Mouse (Mus musculus): ENCODE results near the gene Ngdn. TPM values are rescaled to one million over a fixed set of nuclear protein-coding genes. Genes with fewer than 3 reads are reported as not detected.
"Not testable (repeated sequence)": the region's sequence is repeated elsewhere in the genome, so short reads cannot be mapped to it uniquely, and the experiment has no call there.

Gene Ngdn
- polyA plus RNA-seq, 1 experiment from 2014 or later = 28.2 TPM

GRCm38 (mm10) chr14:54993636-54994035, 21.6 kb upstream of the Ngdn start:
- WGBS (ENCODE audit: missing documents) = 63% methylated on average over 10 of the region's 10 CpGs
- Histone ChIP-seq H3K4me3 (ENCODE audit: inconsistent target) (no peak overlapping the region), H3K79me2 (ENCODE audit: inconsistent target) (no peaks in the 10 kb centered on the region), H3K36me3 (ENCODE audit: inconsistent target) (no peaks in the 10 kb centered on the region), H3K27ac (no peak overlapping the region)

- Histone ChIP-seq H3K27ac (no peak within 1 kb of the TSS), H3K36me3 (ENCODE audit: inconsistent target) (no peaks in the 10 kb centered on the region), H3K4me3 (ENCODE audit: inconsistent target) (no peak within 1 kb of the TSS), H3K79me2 (ENCODE audit: inconsistent target) (no peaks in the 10 kb centered on the region)
- 72% methylated on average over 10 of the region's 11 CpGs for WGBS (ENCODE audit: missing documents)
Measured at GRCm38 (mm10) chr14:54994136-54994868, 21.0 kb upstream of the Ngdn start, which contains the start of gene Myh7. TSS of gene Myh7 (minus strand) at chr14:54994626.

- H3K4me3 ChIP-seq (ENCODE audit: inconsistent target) = no peak overlapping the region
- H3K27ac ChIP-seq = no peak overlapping the region
- no peaks in the 10 kb centered on the region for H3K79me2 ChIP-seq (ENCODE audit: inconsistent target)
- no peaks in the 10 kb centered on the region for H3K36me3 ChIP-seq (ENCODE audit: inconsistent target)
Measured at GRCm38 (mm10) chr14:54994869-54995186, 20.4 kb upstream of the Ngdn start.

- Histone ChIP-seq H3K79me2 (ENCODE audit: inconsistent target) (no peaks in the 10 kb centered on the region), H3K4me3 (ENCODE audit: inconsistent target) (no peak overlapping the region), H3K27ac (no peak overlapping the region), H3K36me3 (ENCODE audit: inconsistent target) (no peaks in the 10 kb centered on the region)
- WGBS (ENCODE audit: missing documents) = 85% methylated on average over 10 of the region's 14 CpGs
Measured at GRCm38 (mm10) chr14:54995457-54996138, 19.7 kb upstream of the Ngdn start.

- no peaks in the 10 kb centered on the region for H3K36me3 ChIP-seq (ENCODE audit: inconsistent target)
- no peak overlapping the region for H3K27ac ChIP-seq
- H3K4me3 ChIP-seq (ENCODE audit: inconsistent target) = no peak overlapping the region
- 88% methylated on average over 9 of the region's 9 CpGs for WGBS (ENCODE audit: missing documents)
- H3K79me2 ChIP-seq (ENCODE audit: inconsistent target) = no peaks in the 10 kb centered on the region
Measured at GRCm38 (mm10) chr14:54996793-54997192, 18.5 kb upstream of the Ngdn start.

- H3K4me3 ChIP-seq (ENCODE audit: inconsistent target) = no peak overlapping the region
- 90% methylated on average over 4 of the region's 4 CpGs for WGBS (ENCODE audit: missing documents)
- no peak overlapping the region for H3K27ac ChIP-seq
- no peaks in the 10 kb centered on the region for H3K36me3 ChIP-seq (ENCODE audit: inconsistent target)
- no peaks in the 10 kb centered on the region for H3K79me2 ChIP-seq (ENCODE audit: inconsistent target)
Measured at GRCm38 (mm10) chr14:54997297-54997696, 18.0 kb upstream of the Ngdn start.

GRCm38 (mm10) chr14:54998680-54999079, 16.6 kb upstream of the Ngdn start:
- no peaks in the 10 kb centered on the region for H3K79me2 ChIP-seq (ENCODE audit: inconsistent target)
- no peak overlapping the region for H3K4me3 ChIP-seq (ENCODE audit: inconsistent target)
- H3K36me3 ChIP-seq (ENCODE audit: inconsistent target) = no peaks in the 10 kb centered on the region
- H3K27ac ChIP-seq = no peak overlapping the region

- H3K79me2 ChIP-seq (ENCODE audit: inconsistent target); H3K27ac ChIP-seq; H3K36me3 ChIP-seq (ENCODE audit: inconsistent target); H3K4me3 ChIP-seq (ENCODE audit: inconsistent target): not testable (repeated sequence)
- WGBS (ENCODE audit: missing documents) = 93% methylated on average over 4 of the region's 5 CpGs
Measured at GRCm38 (mm10) chr14:54999868-55000267, 15.4 kb upstream of the Ngdn start.

GRCm38 (mm10) chr14:55000814-55001213, 14.4 kb upstream of the Ngdn start:
- Histone ChIP-seq H3K79me2 (ENCODE audit: inconsistent target) (no peaks in the 10 kb centered on the region), H3K36me3 (ENCODE audit: inconsistent target) (no peaks in the 10 kb centered on the region), H3K27ac (no peak overlapping the region), H3K4me3 (ENCODE audit: inconsistent target) (no peak overlapping the region)
- 92% methylated on average over 6 of the region's 6 CpGs for WGBS (ENCODE audit: missing documents)

GRCm38 (mm10) chr14:55001446-55001845, 13.8 kb upstream of the Ngdn start:
- Histone ChIP-seq H3K4me3 (ENCODE audit: inconsistent target) (no peak overlapping the region), H3K27ac (no peak overlapping the region), H3K36me3 (ENCODE audit: inconsistent target) (no peaks in the 10 kb centered on the region), H3K79me2 (ENCODE audit: inconsistent target) (no peaks in the 10 kb centered on the region)
- 95% methylated on average over 2 of the region's 2 CpGs for WGBS (ENCODE audit: missing documents)

- no peaks in the 10 kb centered on the region for H3K36me3 ChIP-seq (ENCODE audit: inconsistent target)
- H3K79me2 ChIP-seq (ENCODE audit: inconsistent target) = no peaks in the 10 kb centered on the region
- 34% methylated on average over 12 of the region's 12 CpGs for WGBS (ENCODE audit: missing documents)
- H3K4me3 ChIP-seq (ENCODE audit: inconsistent target) = no peak overlapping the region
- no peak overlapping the region for H3K27ac ChIP-seq
Measured at GRCm38 (mm10) chr14:55001938-55002686, 13.1 kb upstream of the Ngdn start.

GRCm38 (mm10) chr14:55002687-55003120, 12.6 kb upstream of the Ngdn start:
- no peaks in the 10 kb centered on the region for H3K36me3 ChIP-seq (ENCODE audit: inconsistent target)
- H3K4me3 ChIP-seq (ENCODE audit: inconsistent target) = no peak overlapping the region
- H3K79me2 ChIP-seq (ENCODE audit: inconsistent target) = no peaks in the 10 kb centered on the region
- WGBS (ENCODE audit: missing documents) = 51% methylated on average over 7 of the region's 7 CpGs
- no peak overlapping the region for H3K27ac ChIP-seq

GRCm38 (mm10) chr14:55003878-55004855, 11.1 kb upstream of the Ngdn start:
- no peaks in the 10 kb centered on the region for H3K79me2 ChIP-seq (ENCODE audit: inconsistent target)
- no peak overlapping the region for H3K4me3 ChIP-seq (ENCODE audit: inconsistent target)
- no peaks in the 10 kb centered on the region for H3K36me3 ChIP-seq (ENCODE audit: inconsistent target)
- no peak overlapping the region for H3K27ac ChIP-seq
- 66% methylated on average over 18 of the region's 18 CpGs for WGBS (ENCODE audit: missing documents)

- WGBS (ENCODE audit: missing documents) = 97% methylated on average over 2 of the region's 2 CpGs
- H3K4me3 ChIP-seq (ENCODE audit: inconsistent target) = no peak overlapping the region
- no peaks in the 10 kb centered on the region for H3K36me3 ChIP-seq (ENCODE audit: inconsistent target)
- H3K79me2 ChIP-seq (ENCODE audit: inconsistent target) = no peaks in the 10 kb centered on the region
- H3K27ac ChIP-seq = no peak overlapping the region
Measured at GRCm38 (mm10) chr14:55005506-55005905, 9.7 kb upstream of the Ngdn start.
